Mouse (Mus musculus): ENCODE data around the gene Cacna2d3.

The Cacna2d3 gene

GRCm38 (mm10) chr14:28948019-28948850 lies 773.4 kb downstream of the Cacna2d3 start:
- no peak for DNase-seq (ENCODE audit: low spot score in 2 of 2)

DNA sequence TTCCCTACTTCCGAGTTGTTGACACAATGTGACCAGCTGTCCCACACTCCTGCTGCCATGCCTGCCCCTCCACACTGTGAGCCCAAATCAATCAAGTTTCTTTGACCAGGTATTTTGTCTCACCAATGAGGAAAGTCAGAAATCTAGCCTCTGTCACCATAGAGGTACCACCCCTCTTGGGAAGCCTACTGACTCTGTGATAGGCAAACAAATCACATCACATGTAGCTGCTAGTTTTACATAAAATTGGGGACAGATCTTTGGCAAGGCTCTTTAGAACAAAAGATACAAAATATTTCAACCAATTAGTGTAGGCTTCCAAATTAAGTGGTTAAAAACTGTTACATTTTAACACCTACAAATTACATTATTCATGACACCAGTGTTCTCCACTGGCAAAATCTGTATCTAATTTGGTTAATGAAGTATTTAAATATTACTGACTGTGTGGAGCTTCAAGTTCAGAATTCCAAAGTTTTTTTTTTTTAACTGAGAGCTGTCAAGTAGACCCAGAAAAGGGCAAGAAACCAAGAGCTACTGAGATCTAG lies 788.8 kb downstream of the Cacna2d3 start:
- no peak for DNase-seq (ENCODE audit: low spot score in 2 of 2)

DNA sequence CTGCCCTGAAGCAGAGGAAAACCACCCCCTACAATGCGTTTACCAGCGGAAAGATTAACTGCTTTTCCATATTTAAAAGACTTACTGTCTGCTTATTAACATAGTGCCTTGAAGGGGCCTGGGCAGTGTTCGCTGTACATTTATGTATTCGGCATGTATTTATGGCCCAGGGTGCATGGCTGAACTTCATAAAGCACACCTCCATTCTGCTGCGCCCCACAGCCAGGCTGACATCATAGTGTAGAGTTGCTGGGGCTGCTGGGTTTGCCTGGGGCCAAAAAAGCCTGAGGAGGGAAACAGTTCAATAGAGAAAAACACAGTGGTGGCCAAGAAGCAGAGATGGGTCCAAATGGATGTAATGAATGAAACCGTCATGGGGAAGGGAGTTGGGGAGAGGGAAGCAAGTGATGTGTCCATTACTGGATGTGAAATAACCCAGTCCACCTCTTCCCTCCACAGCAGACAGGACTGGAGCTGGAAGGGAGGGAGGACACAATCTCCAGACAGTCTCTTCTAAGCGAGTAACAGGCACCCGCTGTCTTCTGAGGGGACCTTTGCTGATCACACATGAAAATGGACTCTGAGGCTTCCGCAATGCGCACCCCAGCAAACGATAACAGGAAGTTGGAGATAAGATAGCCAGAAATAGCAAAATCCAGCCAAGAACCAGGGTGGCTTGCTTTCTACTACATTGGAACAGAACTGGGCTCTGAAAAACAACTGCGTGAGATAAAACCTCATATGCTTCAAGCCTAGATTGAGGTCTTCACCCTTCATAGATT lies 798.3 kb downstream of the Cacna2d3 start:
- no peak for DNase-seq (ENCODE audit: low spot score in 2 of 2)

- no peak for DNase-seq (ENCODE audit: low spot score in 2 of 2)
These were observed 802.8 kb downstream of the Cacna2d3 start for GRCm38 (mm10) chr14:28918871-28919270.

DNA sequence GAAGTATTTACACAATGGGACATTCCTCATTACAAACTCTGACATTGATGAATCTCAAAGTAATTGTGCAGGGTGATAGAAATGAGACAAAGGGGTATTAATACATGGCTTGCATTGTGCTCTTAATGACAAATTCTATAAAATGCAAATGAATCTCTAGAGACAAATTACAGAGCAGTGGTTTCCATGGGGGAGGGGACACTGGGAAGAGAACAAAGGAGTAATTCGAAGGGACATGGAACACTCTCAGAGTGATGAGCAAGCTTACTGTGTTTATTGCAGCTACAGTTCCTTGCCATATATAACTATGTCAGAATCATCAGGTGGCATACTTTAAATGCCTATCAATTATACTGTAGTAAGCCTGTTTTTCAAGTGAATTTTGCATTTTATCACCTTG lies 806.7 kb downstream of the Cacna2d3 start:
- no peak for DNase-seq (ENCODE audit: low spot score in 2 of 2)

- DNase-seq (ENCODE audit: low spot score in 2 of 2): no peak
These were observed 814.0 kb downstream of the Cacna2d3 start for GRCm38 (mm10) chr14:28907659-28908058.

DNA sequence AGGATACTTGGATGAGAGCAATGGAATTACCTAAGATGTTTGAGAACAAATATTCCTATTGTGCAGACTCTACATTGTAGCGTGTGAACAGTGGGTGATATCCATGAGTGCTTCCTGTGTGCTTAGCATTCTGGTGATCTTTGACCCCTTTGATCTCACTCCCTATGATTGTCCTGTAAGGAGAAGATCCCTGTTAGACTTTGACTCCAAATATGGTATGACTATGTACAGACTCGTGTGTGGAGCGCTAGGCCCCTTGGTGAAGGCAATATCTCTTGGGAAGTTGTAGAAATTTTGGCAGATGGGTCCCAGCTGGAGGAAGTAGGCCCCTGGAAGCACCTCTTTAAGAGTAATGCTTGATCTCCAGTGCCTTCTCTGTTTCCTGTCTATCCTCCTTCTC lies 829.1 kb downstream of the Cacna2d3 start:
- no peak for DNase-seq (ENCODE audit: low spot score in 2 of 2)

- no peak for DNase-seq (ENCODE audit: low spot score in 2 of 2)
These were observed 834.3 kb downstream of the Cacna2d3 start for GRCm38 (mm10) chr14:28887373-28887772.

- no peak for DNase-seq (ENCODE audit: low spot score in 2 of 2)
These were observed 835.0 kb downstream of the Cacna2d3 start for GRCm38 (mm10) chr14:28886661-28887060.

- no peak for DNase-seq (ENCODE audit: low spot score in 2 of 2)
These were observed 850.7 kb downstream of the Cacna2d3 start for GRCm38 (mm10) chr14:28870983-28871382.

DNA sequence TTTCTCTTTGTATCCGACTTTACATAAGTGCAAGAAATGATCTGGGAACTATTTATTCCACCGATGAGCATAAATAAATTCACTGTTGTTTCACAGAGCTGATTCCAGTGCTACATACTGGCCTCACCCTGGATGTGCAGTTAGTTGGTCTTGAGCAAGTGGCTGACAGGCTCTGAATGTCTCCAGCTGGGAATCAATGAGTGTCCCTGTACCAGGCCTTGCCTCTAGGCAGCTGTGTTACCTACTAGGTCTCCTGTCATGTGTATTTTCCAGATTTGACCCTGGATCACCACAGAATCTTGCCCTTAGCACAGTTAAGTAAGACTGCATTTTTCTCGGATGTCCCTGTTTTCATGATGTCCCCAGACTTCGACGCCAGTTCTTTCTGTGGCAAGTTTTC lies 851.3 kb downstream of the Cacna2d3 start:
- no peak for DNase-seq (ENCODE audit: low spot score in 2 of 2)

GRCm38 (mm10) chr14:28864925-28865324 lies 856.7 kb downstream of the Cacna2d3 start:
- DNase-seq (ENCODE audit: low spot score in 2 of 2): no peak

- no peak for DNase-seq (ENCODE audit: low spot score in 2 of 2)
These were observed 860.5 kb downstream of the Cacna2d3 start for GRCm38 (mm10) chr14:28861142-28861541.
